Mouse (Mus musculus): Measurements from ENCODE around the gene Gm49395.

GRCm38 (mm10) chr13:115098227-115098626 lies 3.5 kb downstream of the Gm49395 start:
- TF ChIP-seq CTCF (IDR thresholded peaks at IDR 0.05; ENCODE audit: extremely low read depth, insufficient read length, insufficient replicate concordance, low read depth, low read length): no peak
- TF ChIP-seq POLR2A (IDR thresholded peaks at IDR 0.05; ENCODE audit: low read depth, low read length): no peak

Measured in small intestine, adult 2 months (tissue).